Mouse (Mus musculus) thymus, adult 2 months (tissue): ENCODE measurements around the gene Zbtb17. TPM values are rescaled to one million over a fixed set of nuclear protein-coding genes. Genes with fewer than 3 reads are reported as not detected.

ENCODE experiments used
- DNase-seq: peaks from one replicate; pipeline ENCODE4 v3.0.0; 2021
- H3K27ac ChIP-seq: fragments of 200-500 bp; 2 replicates; pipeline ENCODE4 v1.5.1; 2012; ENCODE audit warnings: low read length, control low read depth; ENCODE audit not compliant: control insufficient read depth, insufficient read depth
- H3K27me3 ChIP-seq: fragments of 200-500 bp; 2 replicates; pipeline ENCODE4 v1.6.1; 2012; ENCODE audit warnings: mild to moderate bottlenecking, low read length, moderate library complexity, mixed read lengths; ENCODE audit not compliant: control insufficient read depth, insufficient read depth
- H3K36me3 ChIP-seq: fragments of 200-500 bp; 2 replicates; pipeline ENCODE4 v1.6.1; 2012; ENCODE audit warnings: mild to moderate bottlenecking, low read length, moderate library complexity; ENCODE audit not compliant: control insufficient read depth, insufficient read depth
- H3K4me1 ChIP-seq: fragments of 200-500 bp; replicated peaks from 2 replicates; pipeline ENCODE4 v1.6.1; 2012; ENCODE audit warnings: low read length; ENCODE audit not compliant: control insufficient read depth, insufficient read depth
- H3K4me3 ChIP-seq: fragments of 200-500 bp; 2 replicates; pipeline ENCODE4 v1.5.1; 2012; ENCODE audit warnings: mild to moderate bottlenecking, low read length, control low read depth, moderate library complexity; ENCODE audit not compliant: control insufficient read depth, insufficient read depth
- CTCF ChIP-seq: fragments of 200-500 bp; IDR thresholded peaks from 2 replicates; pipeline ENCODE4 v1.5.1; 2012; ENCODE audit warnings: mild to moderate bottlenecking, control low read depth, low read length, moderate library complexity, borderline replicate concordance; ENCODE audit not compliant: control insufficient read depth, poor library complexity, insufficient read depth; ENCODE audit errors: extremely low read depth
- POLR2A ChIP-seq: fragments of 200-500 bp; IDR thresholded peaks from 2 replicates; pipeline ENCODE4 v1.6.1; 2012; ENCODE audit warnings: mild to moderate bottlenecking, low read length, control low read depth, moderate library complexity; ENCODE audit not compliant: control insufficient read depth, poor library complexity, insufficient read depth; ENCODE audit errors: extremely low read depth
- WGBS: fragments of 180-500 bp; shearing (Covaris S2); methylation state at CpG from one replicate; pipeline ENCODE4 v1.1.7; 2018; 5-methylcytosine and 5-hydroxymethylcytosine counted together
- polyA plus RNA-seq: library from polyadenylated mRNA; depleted of rRNA; stranded (reverse); fragments of >200 nt; gene quantifications from 2 replicates; pipeline ENCODE4 v1.2.3, GENCODE M21; 2012

Zbtb17 gene
- polyA plus RNA-seq, 1 experiment = 98.6 TPM

DNA sequence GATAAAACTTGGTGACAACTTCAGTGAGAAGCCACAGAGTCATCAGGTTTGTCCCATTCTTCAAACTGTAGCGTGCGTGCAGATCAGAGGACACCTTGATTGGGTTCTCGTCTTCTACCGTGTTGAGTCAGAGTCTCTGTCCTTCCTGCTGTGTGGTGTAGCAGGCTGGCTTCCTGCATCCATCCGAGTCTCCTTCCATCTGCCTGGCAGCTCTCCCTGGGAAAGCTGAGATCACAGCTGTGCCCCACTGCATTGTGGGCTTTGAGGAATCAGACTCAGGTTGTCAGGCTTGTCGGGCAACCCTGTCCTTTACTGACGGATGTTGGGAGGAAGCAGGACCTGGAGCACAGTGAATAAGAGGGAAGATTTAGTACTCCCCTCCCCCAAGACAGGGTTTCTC is 1.8 kb downstream of the Zbtb17 start:
- 89% methylated on average over 7 of the region's 7 CpGs for WGBS
- Histone ChIP-seq H3K4me1 (peaks cover 21% of the 10 kb centered on the region), H3K27me3 (no peaks in the 10 kb centered on the region), H3K4me3 (no peak overlapping the region), H3K36me3 (peaks cover 14% of the 10 kb centered on the region), H3K27ac (no peak overlapping the region)
- TF ChIP-seq POLR2A (no peak), CTCF (no peak)
- DNase-seq = no peak

- Histone ChIP-seq H3K4me1 (peaks cover 27% of the 10 kb centered on the region), H3K36me3 (peaks cover 14% of the 10 kb centered on the region), H3K27ac (no peak overlapping the region), H3K4me3 (no peak overlapping the region), H3K27me3 (no peaks in the 10 kb centered on the region)
- no peak for DNase-seq
- 93% methylated on average over 2 of the region's 2 CpGs for WGBS
- no peak for TF ChIP-seq CTCF
- TF ChIP-seq POLR2A = no peak
Measured at GRCm38 (mm10) chr4:141451251-141451650, 6.8 kb downstream of the Zbtb17 start.

GRCm38 (mm10) chr4:141451916-141452450 is 7.5 kb downstream of the Zbtb17 start:
- TF ChIP-seq CTCF (no peak), POLR2A (no peak)
- no peaks in the 10 kb centered on the region for H3K27me3 ChIP-seq
- H3K36me3 ChIP-seq = peaks cover 14% of the 10 kb centered on the region
- WGBS = 96% methylated on average over 9 of the region's 9 CpGs
- H3K4me1 ChIP-seq = peaks cover 20% of the 10 kb centered on the region
- H3K4me3 ChIP-seq = no peak overlapping the region
- no peak for DNase-seq
- H3K27ac ChIP-seq = no peak overlapping the region

DNA sequence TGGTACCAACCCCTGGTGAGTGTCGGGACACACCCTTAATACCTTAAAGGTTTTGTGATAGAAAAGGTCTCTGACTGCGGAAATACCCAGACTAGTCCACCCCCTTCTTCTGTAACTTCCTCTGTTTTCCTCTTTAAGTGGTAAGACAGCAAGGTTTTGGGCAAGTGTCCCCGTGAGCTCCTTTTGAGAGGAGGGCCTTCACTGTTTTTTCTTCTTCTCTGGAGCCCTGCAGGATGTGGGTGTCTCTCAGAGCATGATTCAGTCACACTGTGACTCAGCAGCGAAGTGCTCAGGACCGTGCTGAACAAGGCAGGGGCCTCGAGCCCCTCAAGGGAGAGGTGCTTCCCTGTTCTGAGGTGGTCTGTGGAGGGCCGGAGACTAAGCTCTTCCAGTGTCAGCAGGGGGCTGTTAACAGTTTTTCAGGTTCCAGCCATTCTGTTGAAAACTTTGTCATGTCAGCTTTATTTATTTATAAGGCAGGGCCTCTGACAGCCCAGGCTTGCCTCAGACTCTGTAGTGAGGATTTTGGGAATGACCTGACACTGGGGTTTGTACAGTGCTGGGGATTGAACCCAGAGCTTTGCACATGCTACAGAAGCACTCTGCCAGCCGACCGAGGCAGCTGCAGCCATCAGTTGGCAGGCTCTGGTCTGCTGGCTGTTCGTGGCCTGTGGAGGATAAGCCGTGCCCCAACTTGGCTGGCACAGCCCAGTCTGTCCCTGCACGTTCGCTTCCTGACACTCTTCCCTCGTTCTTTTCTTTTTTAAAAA is 10.3 kb downstream of the Zbtb17 start:
- DNase-seq = peak; percentile 40
- H3K36me3 ChIP-seq = no peaks in the 10 kb centered on the region
- TF ChIP-seq CTCF = no peak
- no peak for TF ChIP-seq POLR2A
- no peak overlapping the region for H3K4me3 ChIP-seq
- peak overlapping the region; percentile 15; the same call in 1 of the 2 replicates for H3K27ac ChIP-seq
- H3K4me1 ChIP-seq = peaks cover 19% of the 10 kb centered on the region
- WGBS = 19% methylated on average over 14 of the region's 14 CpGs
- H3K27me3 ChIP-seq = no peaks in the 10 kb centered on the region

DNA sequence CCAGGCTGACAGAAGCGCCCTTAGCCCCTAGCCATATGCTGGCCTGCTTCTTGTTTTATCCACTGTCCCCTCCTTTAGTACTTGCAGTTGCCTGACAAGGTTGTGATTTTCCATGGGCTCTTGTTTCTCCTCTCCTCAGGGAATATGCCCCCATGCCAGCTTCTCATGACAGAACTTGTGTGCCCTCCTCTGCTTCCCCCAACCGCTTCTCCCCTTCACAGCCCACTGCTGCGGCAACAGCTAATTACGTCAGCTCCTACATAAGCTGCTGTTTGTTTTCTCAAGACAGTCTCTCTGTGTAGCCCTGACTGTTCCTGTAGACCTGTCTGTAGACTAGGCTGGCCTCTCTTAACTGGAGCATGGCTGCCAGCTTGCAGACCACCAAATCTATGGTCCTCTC is 11.1 kb downstream of the Zbtb17 start:
- DNase-seq = no peak
- H3K27ac ChIP-seq = no peak overlapping the region; the same call in 1 of the 2 replicates
- no peak overlapping the region for H3K4me3 ChIP-seq
- no peaks in the 10 kb centered on the region for H3K36me3 ChIP-seq
- no peak for TF ChIP-seq CTCF
- no peak for TF ChIP-seq POLR2A
- WGBS = over 99% methylated on average over 4 of the region's 4 CpGs
- peaks cover 19% of the 10 kb centered on the region for H3K4me1 ChIP-seq
- no peaks in the 10 kb centered on the region for H3K27me3 ChIP-seq

GRCm38 (mm10) chr4:141456193-141456938 is 11.9 kb downstream of the Zbtb17 start:
- H3K27ac ChIP-seq = no peak overlapping the region
- no peaks in the 10 kb centered on the region for H3K36me3 ChIP-seq
- 91% methylated on average over 14 of the region's 14 CpGs for WGBS

More at GRCm38 (mm10) chr4:141456193-141456938, 11.9 kb downstream of the Zbtb17 start:
- no peak for TF ChIP-seq POLR2A
- no peak for TF ChIP-seq CTCF
- no peaks in the 10 kb centered on the region for H3K27me3 ChIP-seq
- H3K4me1 ChIP-seq = peaks cover 19% of the 10 kb centered on the region
- DNase-seq = no peak
- no peak overlapping the region for H3K4me3 ChIP-seq
